Mouse (Mus musculus) subcutaneous adipose tissue, adult 2 months (tissue): Measurements from ENCODE around the gene Zmiz1. TPM values are rescaled to one million over a fixed set of nuclear protein-coding genes. Genes with fewer than 3 reads are reported as not detected.

Experiments used
- polyA plus RNA-seq: library from polyadenylated mRNA; depleted of rRNA; stranded (reverse); fragments of >200 nt; gene quantifications from 2 replicates; pipeline ENCODE4 v1.2.3, GENCODE M21; 2012; ENCODE audit warnings: low replicate concordance; rRNA removed

Zmiz1 gene
- polyA plus RNA-seq = 29.8 and 55.2 TPM in 2 replicates

DNA sequence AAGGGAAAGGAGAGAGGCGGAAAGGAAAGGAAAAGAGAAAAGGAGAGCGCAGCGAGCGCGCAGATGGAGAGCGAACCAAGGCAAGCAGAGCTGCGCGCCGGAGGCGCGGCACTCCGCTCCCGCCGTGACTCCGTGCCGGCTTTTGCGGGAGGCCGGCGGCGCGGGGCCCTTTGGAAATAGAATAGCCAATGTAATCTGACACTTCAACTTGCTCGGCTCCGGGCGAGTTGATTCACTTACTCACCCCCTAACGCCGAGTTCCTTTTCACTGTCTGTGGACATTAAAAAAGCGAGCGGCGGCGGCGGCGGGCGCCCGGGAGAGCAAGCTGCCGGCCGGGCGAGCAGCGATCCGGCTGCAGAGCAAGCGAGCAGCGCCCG, at the start of gene Zmiz1:
TSS of gene Zmiz1 (plus strand) at position 170 of the 378 bp plus-strand sequence.

DNA sequence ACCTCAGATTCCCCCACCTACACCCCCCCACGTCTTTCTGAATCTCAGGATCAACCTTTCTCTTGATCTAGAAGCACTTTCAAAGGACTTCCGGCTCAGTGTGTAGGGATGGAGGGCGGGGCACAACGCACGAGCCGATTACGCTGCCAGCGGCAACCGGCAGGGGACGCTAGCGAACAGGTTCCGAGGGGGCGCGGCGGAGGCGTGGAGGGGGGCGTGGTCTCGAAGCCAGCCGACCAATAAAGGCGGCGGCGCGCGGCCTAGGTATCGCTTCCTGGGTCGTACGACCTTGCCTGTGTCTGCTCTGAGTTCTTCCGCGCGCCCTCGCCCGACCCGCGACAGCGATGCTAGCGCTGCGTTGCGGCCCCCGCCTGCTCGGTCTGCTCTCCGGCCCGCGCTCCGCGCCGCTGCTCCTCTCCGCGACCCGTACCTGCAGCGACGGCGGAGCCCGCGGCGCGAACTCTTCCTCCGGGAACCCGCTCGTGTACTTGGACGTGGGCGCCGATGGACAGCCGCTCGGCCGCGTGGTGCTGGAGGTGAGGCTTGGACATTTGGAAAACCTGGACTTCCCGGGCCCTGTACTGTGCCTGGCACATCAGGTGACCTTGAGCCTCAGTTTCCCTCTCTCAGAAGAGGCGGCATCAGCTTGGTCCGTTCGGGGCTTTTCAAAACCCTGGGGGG, 235.0 kb downstream of the Zmiz1 start, which contains the start of gene Ppif:
TSS of gene Ppif (plus strand) at position 267 of the 681 bp plus-strand sequence.

Other genes with a start within 250 kb of the Zmiz1 start
- 46.3 and 54.7 TPM in 2 replicates for gene Ppif, start 235.0 kb downstream of the Zmiz1 start, polyA plus RNA-seq